Mouse (Mus musculus) heart, embryonic 16.5 days (tissue): ENCODE measurements around the gene Rln3. TPM values are rescaled to one million over a fixed set of nuclear protein-coding genes. Genes with fewer than 3 reads are reported as not detected.
A peak's percentile ranks its signal among the peaks of the same experiment; 100 is the strongest.

Source experiments
- ATAC-seq: fragments of 200-750 bp; cut with Nextera tagmentation; replicated peaks from 2 replicates; pipeline ENCODE4 v1.8.0; 2017; ENCODE audit warnings: moderate number of reproducible peaks; ENCODE audit not compliant: insufficient read depth, low FRiP score; ENCODE audit errors: extremely low read depth
- H3K27ac ChIP-seq: fragments of 300-500 bp; sonication (generic); 2 replicates; pipeline ENCODE4 v1.5.1; 2014; ENCODE audit warnings: mild to moderate bottlenecking, low read length, control low read depth, moderate library complexity
- H3K27me3 ChIP-seq: fragments of 300-500 bp; sonication (generic); 2 replicates; pipeline ENCODE4 v1.6.1; 2014; ENCODE audit warnings: low read length, mixed read lengths; ENCODE audit not compliant: control insufficient read depth, insufficient read depth
- H3K36me3 ChIP-seq: fragments of 300-500 bp; sonication (generic); 2 replicates; pipeline ENCODE4 v1.6.1; 2014; ENCODE audit not compliant: control insufficient read depth, insufficient read depth
- H3K4me1 ChIP-seq: fragments of 300-500 bp; sonication (generic); 2 replicates; pipeline ENCODE4 v1.6.1; 2014; ENCODE audit warnings: low read length, mixed read lengths; ENCODE audit not compliant: control insufficient read depth, insufficient read depth
- H3K4me2 ChIP-seq: fragments of 300-500 bp; sonication (generic); 2 replicates; pipeline ENCODE4 v1.6.1; 2014; ENCODE audit warnings: low read depth, mild to moderate bottlenecking, control low read depth, low read length
- H3K4me3 ChIP-seq: fragments of 300-500 bp; sonication (generic); 2 replicates; pipeline ENCODE4 v1.5.1; 2014; ENCODE audit warnings: mild to moderate bottlenecking, control low read depth, low read length
- H3K9ac ChIP-seq: fragments of 300-500 bp; sonication (generic); 2 replicates; pipeline ENCODE4 v1.6.1; 2014; ENCODE audit warnings: low read length, control low read depth
- H3K9me3 ChIP-seq: fragments of 300-500 bp; sonication (generic); replicated peaks from 2 replicates; pipeline ENCODE4 v1.6.1; 2016; ENCODE audit warnings: low read length; ENCODE audit not compliant: control insufficient read depth
- WGBS: fragments of 180-500 bp; shearing (Covaris S2); extraction: QIAGEN DNeasy Blood & Tissue Kit; methylation state at CpG from one replicate; pipeline ENCODE4 v1.1.7; 2014; 5-methylcytosine and 5-hydroxymethylcytosine counted together
- microRNA counts: library from miRNA; unstranded; fragments of <30 nt; microRNA quantifications from one replicate; lab custom pipeline; 2016
- microRNA-seq: library from miRNA; unstranded; fragments of <30 nt; microRNA quantifications from one replicate; pipeline ENCODE4, GENCODE M21; 2017
- polyA plus RNA-seq: library from polyadenylated mRNA; unstranded; fragments of >200 nt; fragmentation: Nextera tagmentation; extraction: Ambion mirVana; gene quantifications from 2 replicates; pipeline ENCODE4 v1.2.1, GENCODE M21; 2015

The Rln3 gene
- polyA plus RNA-seq, 1 experiment from 2014 or later: 0.24 TPM

GRCm38 (mm10) chr8:83997511-83998141 lies 47.2 kb downstream of the Rln3 start, which contains the start of gene Samd1:
Samd1 (plus strand) TSS chr8:83997672.
- H3K27ac ChIP-seq: peak within 1 kb of the TSS; percentile 97
- no peak for ATAC-seq
- H3K36me3 ChIP-seq: peaks cover 32% of the 10 kb centered on the region
- H3K9ac ChIP-seq: peak within 1 kb of the TSS; percentile 92
- no peaks in the 10 kb centered on the region; the same call in 1 of the 2 replicates for H3K27me3 ChIP-seq
- under 1% methylated on average over 69 of the region's 112 CpGs for WGBS
- peaks cover 20% of the 10 kb centered on the region for H3K4me1 ChIP-seq
- peak within 1 kb of the TSS; percentile 97 for H3K4me2 ChIP-seq
- peak within 1 kb of the TSS; percentile 88 for H3K4me3 ChIP-seq
- no peaks in the 10 kb centered on the region for H3K9me3 ChIP-seq

GRCm38 (mm10) chr8:83996567-83997505 lies 48.0 kb downstream of the Rln3 start:
- Histone ChIP-seq H3K4me3 (peak overlapping the region; percentile 88), H3K36me3 (peaks cover 39% of the 10 kb centered on the region), H3K9me3 (no peaks in the 10 kb centered on the region), H3K4me1 (peaks cover 20% of the 10 kb centered on the region), H3K27me3 (no peaks in the 10 kb centered on the region; the same call in 1 of the 2 replicates), H3K27ac (peak overlapping the region; percentile 97), H3K9ac (peak overlapping the region; percentile 92), H3K4me2 (peak overlapping the region; percentile 97)
- WGBS: under 1% methylated on average over 49 of the region's 103 CpGs
- ATAC-seq: peak; percentile 84

DNA sequence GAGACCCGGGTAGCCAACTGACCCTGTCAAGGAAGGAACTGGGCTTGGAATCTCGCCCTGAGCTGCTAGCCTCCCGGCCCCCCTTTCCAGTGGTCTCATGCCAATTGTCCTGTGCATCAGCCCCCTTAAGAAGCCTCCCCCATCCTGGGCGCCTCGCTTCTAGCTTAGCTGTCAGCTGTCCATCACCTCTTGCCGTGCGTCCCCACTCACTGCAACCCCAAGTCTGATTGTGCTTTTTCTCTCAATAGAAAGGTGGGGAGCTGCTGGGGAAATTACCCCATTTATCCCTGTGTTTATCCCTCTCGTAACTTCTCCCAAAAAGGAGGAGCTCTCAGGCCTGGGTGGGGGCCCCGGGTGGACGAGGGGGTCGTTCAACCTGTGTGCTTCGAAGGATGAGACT lies 48.8 kb downstream of the Rln3 start:
- Histone ChIP-seq H3K27ac (peak overlapping the region; percentile 97), H3K4me3 (peak overlapping the region; percentile 88), H3K9ac (peak overlapping the region; percentile 92), H3K4me1 (peaks cover 20% of the 10 kb centered on the region), H3K36me3 (peaks cover 45% of the 10 kb centered on the region), H3K4me2 (peak overlapping the region; percentile 97), H3K9me3 (no peaks in the 10 kb centered on the region), H3K27me3 (no peaks in the 10 kb centered on the region)
- ATAC-seq: no peak
- WGBS: 29% methylated on average over 12 of the region's 12 CpGs

DNA sequence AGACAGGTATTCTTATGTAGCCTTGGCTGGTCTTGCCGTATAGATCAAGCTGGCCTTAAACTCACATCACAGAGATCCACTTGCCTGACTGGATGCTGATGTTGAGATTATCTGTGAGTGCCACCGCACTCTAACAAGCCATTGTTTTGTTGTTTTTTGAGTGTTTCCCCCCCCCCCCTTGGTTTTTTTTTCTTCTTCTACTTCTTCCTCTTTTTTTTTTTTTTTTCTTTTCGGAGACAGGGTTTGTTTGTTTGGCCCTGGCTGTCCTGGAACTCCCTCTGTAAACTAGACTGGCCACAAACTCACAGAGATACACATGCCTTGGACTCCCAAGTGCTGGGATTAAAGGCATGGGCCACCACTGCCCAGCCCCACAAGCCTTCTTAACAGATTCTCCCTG lies 50.8 kb downstream of the Rln3 start:
- ATAC-seq: no peak
- 73% methylated on average over 3 of the region's 3 CpGs for WGBS
- no peak overlapping the region for H3K4me3 ChIP-seq
- no peaks in the 10 kb centered on the region for H3K27me3 ChIP-seq
- H3K9ac ChIP-seq: no peak overlapping the region
- no peak overlapping the region for H3K4me2 ChIP-seq
- peaks cover 13% of the 10 kb centered on the region for H3K4me1 ChIP-seq
- H3K9me3 ChIP-seq: no peaks in the 10 kb centered on the region
- no peak overlapping the region for H3K27ac ChIP-seq
- peaks cover 47% of the 10 kb centered on the region for H3K36me3 ChIP-seq

MicroRNAs within 50 kb of the gene (microRNA counts, 519-probe panel; counts per million panel counts)
- microRNA mmu-miR-1199 (lab: Ali Mortazavi, UCI) (not detected), microRNA mmu-miR-709 (lab: Ali Mortazavi, UCI) (2,299 counts per million, percentile 45 among the panel's probes with 10 or more counts)

Small RNA genes within 50 kb of the gene (microRNA-seq; reads per million reads assigned to microRNA genes)
- gene Mir1199 (not detected), gene Mir709 (not detected), gene Mir8111 (4.1 reads per million, percentile 15 among the genes with 10 or more reads in this experiment)

Other genes starting within 250 kb of the Rln3 start
- gene Adgrl1, start 144.9 kb downstream of the Rln3 start, polyA plus RNA-seq: 8.3 and 8.7 TPM in 2 replicates
- gene Gm10644, start 89.8 kb downstream of the Rln3 start, polyA plus RNA-seq: 1.0 and 1.2 TPM in 2 replicates
- 65.2 and 69.1 TPM in 2 replicates for gene Asf1b, start 89.5 kb downstream of the Rln3 start, polyA plus RNA-seq
- 258 and 282 TPM in 2 replicates for gene Prkaca, start 72.0 kb downstream of the Rln3 start, polyA plus RNA-seq
- 5.4 and 6.0 TPM in 2 replicates for gene Samd1, start 47.3 kb downstream of the Rln3 start, polyA plus RNA-seq
- gene 1700067K01Rik, start 43.5 kb downstream of the Rln3 start, polyA plus RNA-seq: 0.89 and 1.1 TPM in 2 replicates
- gene 2210011C24Rik, start 32.8 kb downstream of the Rln3 start, polyA plus RNA-seq: 0.21 and 0.49 TPM in 2 replicates
- gene Palm3, start 23.5 kb downstream of the Rln3 start, polyA plus RNA-seq: 1.5 and 2.7 TPM in 2 replicates
- gene Il27ra, start 2.4 kb downstream of the Rln3 start, polyA plus RNA-seq: 6.0 and 6.5 TPM in 2 replicates
- gene Gm10643, start 20.1 kb upstream of the Rln3 start, polyA plus RNA-seq: 0.95 and 1.2 TPM in 2 replicates
- 5.9 and 6.4 TPM in 2 replicates for gene Rfx1, start 21.8 kb upstream of the Rln3 start, polyA plus RNA-seq
- 5.4 and 6.0 TPM in 2 replicates for gene Dcaf15, start 59.8 kb upstream of the Rln3 start, polyA plus RNA-seq
- gene Podnl1, start 81.0 kb upstream of the Rln3 start, polyA plus RNA-seq: 0.17 and 0.37 TPM in 2 replicates
- gene Cc2d1a, start 102.9 kb upstream of the Rln3 start, polyA plus RNA-seq: 14.8 and 15.4 TPM in 2 replicates
- gene 4930432K21Rik, start 103.0 kb upstream of the Rln3 start, polyA plus RNA-seq: 1.2 and 1.3 TPM in 2 replicates
- gene Nanos3, start 140.2 kb upstream of the Rln3 start, polyA plus RNA-seq: 1.5 and 1.6 TPM in 2 replicates
- 8.4 and 9.9 TPM in 2 replicates for gene Zswim4, start 192.1 kb upstream of the Rln3 start, polyA plus RNA-seq
- gene D8Ertd738e, start 204.7 kb upstream of the Rln3 start, polyA plus RNA-seq: 297 and 311 TPM in 2 replicates
- 45.0 and 46.2 TPM in 2 replicates for gene Mri1, start 212.3 kb upstream of the Rln3 start, polyA plus RNA-seq
- gene Ccdc130, start 225.4 kb upstream of the Rln3 start, polyA plus RNA-seq: 14.9 and 19.4 TPM in 2 replicates